Mouse (Mus musculus): ENCODE measurements around the gene Gm10639.
"Not testable (repeated sequence)": the region's sequence is repeated elsewhere in the genome, so short reads cannot be mapped to it uniquely, and the experiment has no call there.

Gm10639 gene

GRCm38 (mm10) chr9:78289723-78290122 lies at the start of gene Gm10639:
Gene Gm10639, plus strand, starts transcription at chr9:78289923.
- DNase-seq (ENCODE audit: low spot score) = not testable (repeated sequence)

- not testable (repeated sequence) for DNase-seq (ENCODE audit: low spot score)
These were observed 33.8 kb upstream of the Gm10639 start for GRCm38 (mm10) chr9:78255683-78256470.

- not testable (repeated sequence) for DNase-seq (ENCODE audit: low spot score)
These were observed 32.8 kb upstream of the Gm10639 start, which contains the start of gene Gm3776 for GRCm38 (mm10) chr9:78256914-78257313. Gene Gm3776, plus strand, starts transcription at chr9:78257129.

- not testable (repeated sequence) for DNase-seq (ENCODE audit: low spot score)
These were observed 30.0 kb upstream of the Gm10639 start for GRCm38 (mm10) chr9:78259688-78260087.

- not testable (repeated sequence) for DNase-seq (ENCODE audit: low spot score)
These were observed 18.8 kb upstream of the Gm10639 start for GRCm38 (mm10) chr9:78270945-78271344.

GRCm38 (mm10) chr9:78282002-78282711 lies 7.6 kb upstream of the Gm10639 start:
- not testable (repeated sequence) for DNase-seq (ENCODE audit: low spot score)

GRCm38 (mm10) chr9:78289063-78289462 lies 660 bp upstream of the Gm10639 start:
- not testable (repeated sequence) for DNase-seq (ENCODE audit: low spot score)

GRCm38 (mm10) chr9:78292462-78292861 lies 2.7 kb downstream of the Gm10639 start:
- not testable (repeated sequence) for DNase-seq (ENCODE audit: low spot score)

GRCm38 (mm10) chr9:78293683-78294082 lies 4.0 kb downstream of the Gm10639 start:
- DNase-seq (ENCODE audit: low spot score) = not testable (repeated sequence)

GRCm38 (mm10) chr9:78294781-78295180 lies 5.1 kb downstream of the Gm10639 start:
- not testable (repeated sequence) for DNase-seq (ENCODE audit: low spot score)

GRCm38 (mm10) chr9:78296089-78296488 lies 6.4 kb downstream of the Gm10639 start:
- not testable (repeated sequence) for DNase-seq (ENCODE audit: low spot score)

- DNase-seq (ENCODE audit: low spot score) = no peak
These were observed 8.5 kb downstream of the Gm10639 start for GRCm38 (mm10) chr9:78298232-78298631.

GRCm38 (mm10) chr9:78299143-78299542 lies 9.4 kb downstream of the Gm10639 start:
- DNase-seq (ENCODE audit: low spot score) = not testable (repeated sequence)

GRCm38 (mm10) chr9:78308122-78308521 lies 18.4 kb downstream of the Gm10639 start:
- DNase-seq (ENCODE audit: low spot score) = not testable (repeated sequence)

GRCm38 (mm10) chr9:78314696-78315095 lies 25.0 kb downstream of the Gm10639 start, which contains the start of gene Omt2a:
Gene Omt2a, minus strand, starts transcription at chr9:78314796.
- DNase-seq (ENCODE audit: low spot score) = no peak

- no peak for DNase-seq (ENCODE audit: low spot score)
These were observed 29.8 kb downstream of the Gm10639 start for GRCm38 (mm10) chr9:78319499-78319898.

GRCm38 (mm10) chr9:78327289-78327688 lies 37.6 kb downstream of the Gm10639 start, which contains the start of gene Omt2b:
Gene Omt2b, plus strand, starts transcription at chr9:78327589.
- DNase-seq (ENCODE audit: low spot score) = not testable (repeated sequence)

- not testable (repeated sequence) for DNase-seq (ENCODE audit: low spot score)
These were observed 47.3 kb downstream of the Gm10639 start for GRCm38 (mm10) chr9:78337050-78337449.

- not testable (repeated sequence) for DNase-seq (ENCODE audit: low spot score)
These were observed 50.6 kb downstream of the Gm10639 start for GRCm38 (mm10) chr9:78340324-78340723.

GRCm38 (mm10) chr9:78342494-78342893 lies 52.8 kb downstream of the Gm10639 start:
- DNase-seq (ENCODE audit: low spot score) = not testable (repeated sequence)

- DNase-seq (ENCODE audit: low spot score) = not testable (repeated sequence)
These were observed 53.3 kb downstream of the Gm10639 start for GRCm38 (mm10) chr9:78343055-78343454.

- DNase-seq (ENCODE audit: low spot score) = not testable (repeated sequence)
These were observed 55.5 kb downstream of the Gm10639 start for GRCm38 (mm10) chr9:78345235-78345634.

- no peak for DNase-seq (ENCODE audit: low spot score)
These were observed 57.3 kb downstream of the Gm10639 start for GRCm38 (mm10) chr9:78347004-78347403.

Measured in urinary bladder, postnatal 10 days (tissue).